Mouse (Mus musculus) spleen, adult 2 months (tissue): Measurements from ENCODE around the gene Mras. TPM values are rescaled to one million over a fixed set of nuclear protein-coding genes. Genes with fewer than 3 reads are reported as not detected.
A peak's percentile ranks its signal among the peaks of the same experiment; 100 is the strongest.

Source experiments
- DNase-seq, 2 experiments: peaks; one replicate each; pipeline versions ENCODE4 v3.0.0 to v3.0.0-alpha.2; 2012 to 2021; ENCODE audit warnings: low spot score in 2 of 2, low read depth in 1 of 2
- H3K27ac ChIP-seq: fragments of 200-500 bp; 2 replicates; pipeline ENCODE4 v1.5.1; 2012; ENCODE audit warnings: low read length, inconsistent platforms; ENCODE audit not compliant: insufficient read depth
- H3K27me3 ChIP-seq: fragments of 200-500 bp; 2 replicates; pipeline ENCODE4 v1.6.1; 2012; ENCODE audit warnings: mild to moderate bottlenecking, moderate library complexity, low read length, inconsistent platforms; ENCODE audit not compliant: control insufficient read depth, insufficient read depth
- H3K36me3 ChIP-seq: fragments of 200-500 bp; 2 replicates; pipeline ENCODE4 v1.6.1; 2012; ENCODE audit warnings: mild to moderate bottlenecking, low read length, inconsistent platforms; ENCODE audit not compliant: control insufficient read depth, insufficient read depth
- H3K4me1 ChIP-seq: fragments of 200-500 bp; 2 replicates; pipeline ENCODE4 v1.6.1; 2011; ENCODE audit warnings: inconsistent platforms; ENCODE audit not compliant: control insufficient read depth, insufficient read depth, insufficient read length
- H3K4me3 ChIP-seq: fragments of 200-500 bp; 2 replicates; pipeline ENCODE4 v1.5.1; 2011; ENCODE audit warnings: mild to moderate bottlenecking, inconsistent platforms; ENCODE audit not compliant: insufficient read depth, insufficient read length; ENCODE audit errors: extremely low read depth
- CTCF ChIP-seq: fragments of 200-500 bp; IDR thresholded peaks from 2 replicates; pipeline ENCODE4 v1.5.1; 2011; ENCODE audit warnings: mild to moderate bottlenecking, inconsistent platforms; ENCODE audit not compliant: insufficient read depth, insufficient read length, insufficient replicate concordance; ENCODE audit errors: extremely low read depth
- POLR2A ChIP-seq: fragments of 200-500 bp; IDR thresholded peaks from 2 replicates; pipeline ENCODE4 v1.6.1; 2011; ENCODE audit warnings: low read depth, low read length, inconsistent platforms
- WGBS: fragments of 180-500 bp; shearing (Covaris S2); methylation state at CpG from one replicate; pipeline ENCODE4 v1.1.7; 2018; 5-methylcytosine and 5-hydroxymethylcytosine counted together
- polyA plus RNA-seq: library from polyadenylated mRNA; depleted of rRNA; stranded (reverse); fragments of >200 nt; gene quantifications from 2 replicates; pipeline ENCODE4 v1.2.3, GENCODE M21; 2012

Gene Mras
- polyA plus RNA-seq, 1 experiment, result 9.1 TPM

DNA sequence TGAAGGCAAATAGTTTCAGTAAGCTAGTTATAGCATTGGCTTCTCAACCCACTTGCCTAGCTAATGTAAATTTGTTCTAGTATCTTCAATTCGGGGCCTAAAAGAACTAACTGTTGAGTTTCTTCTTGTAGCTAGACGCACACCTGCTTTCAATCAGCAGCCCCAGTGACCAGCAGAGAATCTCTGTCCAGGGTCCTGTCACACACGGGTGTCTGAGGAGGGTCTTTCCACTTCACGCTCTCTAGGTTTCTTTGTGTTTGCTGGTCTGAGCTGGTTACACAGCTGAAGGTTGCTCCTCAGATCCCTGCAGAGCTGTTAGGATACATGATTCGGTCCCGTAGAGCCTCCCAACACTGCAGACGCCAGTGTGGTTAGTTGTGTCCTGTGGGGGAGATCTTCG lies 74.1 kb downstream of the Mras start:
- TF ChIP-seq POLR2A (no peak), CTCF (no peak)
- no peak for DNase-seq
- Histone ChIP-seq H3K27me3 (peaks cover 4% of the 10 kb centered on the region; the same call in 1 of the 2 replicates), H3K27ac (no peak overlapping the region), H3K4me1 (peaks cover under 1% of the 10 kb centered on the region; the same call in 1 of the 2 replicates), H3K36me3 (no peaks in the 10 kb centered on the region), H3K4me3 (no peak overlapping the region)
- 69% methylated on average over 8 of the region's 8 CpGs for WGBS

DNA sequence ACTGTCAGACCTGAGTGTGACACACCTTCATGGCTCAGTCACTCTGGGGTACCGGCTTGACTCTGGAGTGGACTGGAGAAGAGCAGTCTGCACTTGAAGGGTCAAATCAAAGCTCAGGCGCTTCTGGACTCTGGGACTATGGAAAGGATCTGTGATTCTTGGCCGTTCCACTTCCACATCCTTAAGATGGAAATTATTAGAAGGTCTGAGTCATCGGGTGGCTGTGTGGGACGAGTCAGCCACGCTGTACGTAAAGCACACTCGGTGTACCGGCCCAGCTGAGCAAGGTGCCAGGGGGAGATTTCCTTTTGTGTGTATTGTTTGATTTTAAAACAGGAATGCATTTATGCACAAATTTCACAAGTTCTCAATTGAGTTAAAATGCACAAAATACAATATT lies 75.2 kb downstream of the Mras start:
- no peak overlapping the region for H3K27ac ChIP-seq
- WGBS, result 84% methylated on average over 9 of the region's 9 CpGs
- no peaks in the 10 kb centered on the region for H3K36me3 ChIP-seq
- DNase-seq, result no peak
- no peak overlapping the region for H3K4me3 ChIP-seq
- TF ChIP-seq CTCF (no peak), POLR2A (no peak)
- peaks cover 3% of the 10 kb centered on the region; the same call in 1 of the 2 replicates for H3K4me1 ChIP-seq
- peaks cover 8% of the 10 kb centered on the region; the same call in 1 of the 2 replicates for H3K27me3 ChIP-seq

DNA sequence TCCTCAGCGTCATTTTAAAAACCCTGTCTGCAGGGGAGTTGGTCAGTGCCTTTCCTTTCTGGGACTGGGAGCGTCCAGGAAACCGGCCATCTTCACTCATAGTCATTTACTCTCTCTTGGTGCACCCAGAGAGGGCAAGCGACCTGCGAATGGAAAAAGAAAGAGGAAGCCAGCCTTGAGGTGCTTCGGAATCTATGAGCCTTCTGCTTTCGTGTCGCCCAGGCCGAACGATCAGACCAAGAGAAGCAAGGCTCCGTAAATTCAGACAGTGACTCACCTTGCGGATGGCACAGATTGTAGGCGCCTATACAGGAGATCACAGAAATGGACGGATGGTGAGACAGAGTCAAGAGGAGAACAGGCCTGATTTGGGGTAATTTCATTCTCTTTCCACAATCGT lies 78.2 kb downstream of the Mras start:
- H3K27me3 ChIP-seq, result peaks cover 8% of the 10 kb centered on the region; the same call in 1 of the 2 replicates
- DNase-seq, result no peak

DNA sequence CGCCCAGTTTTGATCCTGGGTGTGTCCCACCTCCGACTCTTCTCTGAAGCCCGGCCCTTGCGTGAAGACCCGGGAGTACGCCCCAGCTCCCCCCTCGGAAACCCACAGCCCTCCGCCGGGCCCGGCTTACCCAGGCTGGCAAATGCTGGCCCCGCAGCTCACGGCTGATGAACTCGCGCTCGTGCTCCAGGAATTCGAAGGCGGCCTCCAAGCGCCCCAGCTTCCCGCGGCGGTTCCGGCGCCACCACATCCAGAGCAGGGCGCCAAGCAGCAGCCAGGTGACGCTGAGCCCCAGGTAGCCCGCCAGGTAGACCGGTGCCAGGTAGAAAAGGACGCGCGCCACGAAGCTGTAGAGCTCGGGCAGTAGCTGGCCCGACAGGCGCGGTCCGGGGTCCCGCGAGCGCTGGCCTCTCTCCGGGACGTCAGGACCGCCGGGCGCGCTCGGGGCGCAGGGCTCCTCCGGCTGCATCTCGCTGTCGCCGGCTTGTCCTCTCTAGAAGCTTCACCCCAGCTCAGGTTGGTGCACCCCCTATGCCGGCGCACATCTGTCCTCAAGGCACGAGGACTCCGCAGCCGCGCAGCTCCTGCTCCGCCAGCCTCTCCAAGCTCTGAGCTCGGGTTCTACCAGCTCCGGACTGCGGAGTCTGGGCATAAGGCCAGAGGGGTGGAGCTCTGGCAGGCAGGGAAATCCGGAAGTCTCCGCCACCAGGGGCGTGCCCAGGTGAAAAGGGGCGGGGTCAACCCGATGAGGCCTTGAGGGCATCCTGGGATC lies 79.1 kb downstream of the Mras start, which contains the start of gene Esyt3:
Gene Esyt3 (minus strand): TSS at position 637 of the 772 bp plus-strand sequence.
- Histone ChIP-seq H3K4me3 (0 out of 2 replicates have a peak within 1 kb of the TSS, but pooled peaks have one; percentile 24), H3K4me1 (peaks cover 3% of the 10 kb centered on the region; the same call in 1 of the 2 replicates), H3K27me3 (peaks cover 8% of the 10 kb centered on the region; the same call in 1 of the 2 replicates), H3K27ac (no peak within 1 kb of the TSS), H3K36me3 (no peaks in the 10 kb centered on the region)
- TF ChIP-seq CTCF (no peak), POLR2A (no peak)
- DNase-seq, result no peak
- 2% methylated on average over 65 of the region's 66 CpGs for WGBS

More for the DNA sequence above, 78.2 kb downstream of the Mras start:
- peaks cover 3% of the 10 kb centered on the region; the same call in 1 of the 2 replicates for H3K4me1 ChIP-seq
- no peak overlapping the region for H3K4me3 ChIP-seq
- H3K27ac ChIP-seq, result no peak overlapping the region
- H3K36me3 ChIP-seq, result no peaks in the 10 kb centered on the region
- TF ChIP-seq CTCF (no peak), POLR2A (no peak)
- 72% methylated on average over 15 of the region's 15 CpGs for WGBS

DNA sequence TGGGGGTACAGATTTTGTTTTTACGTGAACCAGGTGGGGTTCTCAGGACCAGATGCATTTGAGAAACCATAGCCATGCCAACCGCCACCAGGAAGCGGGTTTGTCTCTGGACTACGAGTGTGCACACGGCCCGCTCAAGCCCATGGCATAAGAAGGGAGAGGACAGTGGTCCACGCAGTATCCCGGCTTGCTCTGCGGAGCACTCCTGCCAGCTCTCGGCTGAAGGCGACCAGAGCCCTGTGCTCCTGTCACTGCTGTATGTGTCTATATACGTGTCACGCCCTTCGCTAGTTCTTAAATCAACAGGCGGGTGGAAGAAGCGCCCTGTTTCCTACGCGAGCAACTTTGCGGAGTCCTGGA lies 79.6 kb downstream of the Mras start:
- no peaks in the 10 kb centered on the region for H3K36me3 ChIP-seq
- no peak for DNase-seq
- H3K27ac ChIP-seq, result no peak overlapping the region
- TF ChIP-seq CTCF, result no peak
- no peak for TF ChIP-seq POLR2A
- H3K4me1 ChIP-seq, result peaks cover 3% of the 10 kb centered on the region; the same call in 1 of the 2 replicates
- H3K27me3 ChIP-seq, result peaks cover 8% of the 10 kb centered on the region; the same call in 1 of the 2 replicates
- WGBS, result 9% methylated on average over 19 of the region's 19 CpGs
- H3K4me3 ChIP-seq, result no peak overlapping the region

DNA sequence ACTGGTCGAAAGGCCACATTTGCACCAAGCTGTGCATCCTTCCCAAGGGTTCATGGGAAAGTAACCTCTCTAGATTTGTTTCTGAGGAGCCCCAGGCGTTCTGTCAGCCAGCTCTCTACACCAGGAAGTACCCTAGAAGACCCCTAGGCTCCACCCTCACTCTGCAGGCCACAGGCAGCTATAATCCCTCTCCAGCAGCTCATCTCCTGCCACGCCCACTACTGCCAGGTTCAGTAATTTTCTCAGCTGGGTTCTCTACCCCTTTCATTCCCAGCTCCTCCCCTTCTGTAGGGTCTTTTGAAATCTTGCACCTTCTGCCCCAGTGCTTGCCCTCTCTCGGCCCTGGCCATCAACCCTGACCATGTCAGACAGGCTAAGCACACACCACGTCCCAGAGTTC lies 81.2 kb downstream of the Mras start:
- no peak for DNase-seq
- Histone ChIP-seq H3K27me3 (peaks cover 8% of the 10 kb centered on the region; the same call in 1 of the 2 replicates), H3K4me3 (no peak overlapping the region), H3K27ac (no peak overlapping the region), H3K36me3 (no peaks in the 10 kb centered on the region), H3K4me1 (peaks cover 3% of the 10 kb centered on the region; the same call in 1 of the 2 replicates)
- WGBS, result 64% methylated on average over 5 of the region's 5 CpGs
- TF ChIP-seq POLR2A, result no peak
- no peak for TF ChIP-seq CTCF

DNA sequence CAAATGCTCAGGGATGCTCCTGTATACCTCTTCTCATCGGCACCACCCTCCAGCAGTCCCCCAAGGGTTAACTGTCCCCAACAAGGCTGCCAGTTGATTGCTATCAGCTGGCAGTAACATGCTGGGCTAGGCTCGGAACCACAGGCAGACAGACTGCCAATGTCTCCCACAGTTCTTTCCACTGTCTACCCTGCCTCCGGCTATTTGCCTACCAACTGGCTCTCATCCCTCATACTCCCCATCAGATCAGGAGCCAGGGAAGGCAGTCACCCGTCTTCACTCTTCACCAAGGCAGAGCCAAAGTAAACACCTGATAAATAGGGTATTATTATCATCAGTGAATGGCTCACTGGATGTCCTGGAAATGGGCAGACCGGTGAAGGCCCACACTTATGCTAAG lies 82.4 kb downstream of the Mras start:
- TF ChIP-seq POLR2A, result no peak
- TF ChIP-seq CTCF, result no peak
- DNase-seq, result no peak
- Histone ChIP-seq H3K4me3 (no peak overlapping the region), H3K27me3 (peaks cover 8% of the 10 kb centered on the region; the same call in 1 of the 2 replicates), H3K36me3 (no peaks in the 10 kb centered on the region), H3K4me1 (peaks cover 3% of the 10 kb centered on the region; the same call in 1 of the 2 replicates), H3K27ac (no peak overlapping the region)
- WGBS, result 82% methylated on average over 5 of the region's 5 CpGs
